Mouse (Mus musculus) ovary, postnatal 36 days (tissue): ENCODE data around the gene Iscu.
A peak's percentile ranks its signal among the peaks of the same experiment; 100 is the strongest.

Source experiments
- DNase-seq: peaks from one replicate; pipeline ENCODE4 v3.0.0; 2022; ENCODE audit warnings: low spot score, mixed read lengths

Gene Iscu

DNA sequence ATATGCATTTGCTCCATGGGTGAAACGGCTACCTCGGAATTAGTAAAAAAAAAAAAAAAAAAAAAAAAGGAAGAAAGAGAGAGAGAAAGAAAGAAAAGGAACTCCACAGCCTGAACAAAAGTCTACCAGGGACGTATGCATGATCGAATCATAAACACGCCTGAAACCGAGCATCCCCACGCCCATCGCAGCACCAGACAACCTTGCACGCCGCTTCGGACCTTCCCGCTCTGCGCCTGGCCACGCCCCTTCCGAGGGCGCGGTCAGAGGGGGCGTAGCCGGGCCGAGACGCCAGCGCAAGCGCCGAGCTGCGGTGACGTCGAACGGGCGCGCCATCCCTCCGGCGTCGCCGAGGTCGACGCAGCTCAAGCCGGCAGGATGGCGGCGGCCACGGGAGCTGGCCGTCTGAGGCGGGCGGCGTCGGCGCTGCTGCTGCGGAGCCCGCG, at the start of gene Iscu, which contains the start of gene Sart3:
Gene Iscu, plus strand, starts transcription at position 299 of the 446 bp plus-strand sequence.
Gene Sart3, minus strand, starts transcription at position 61 of the 446 bp plus-strand sequence.
- DNase-seq = peak; percentile 96

DNA sequence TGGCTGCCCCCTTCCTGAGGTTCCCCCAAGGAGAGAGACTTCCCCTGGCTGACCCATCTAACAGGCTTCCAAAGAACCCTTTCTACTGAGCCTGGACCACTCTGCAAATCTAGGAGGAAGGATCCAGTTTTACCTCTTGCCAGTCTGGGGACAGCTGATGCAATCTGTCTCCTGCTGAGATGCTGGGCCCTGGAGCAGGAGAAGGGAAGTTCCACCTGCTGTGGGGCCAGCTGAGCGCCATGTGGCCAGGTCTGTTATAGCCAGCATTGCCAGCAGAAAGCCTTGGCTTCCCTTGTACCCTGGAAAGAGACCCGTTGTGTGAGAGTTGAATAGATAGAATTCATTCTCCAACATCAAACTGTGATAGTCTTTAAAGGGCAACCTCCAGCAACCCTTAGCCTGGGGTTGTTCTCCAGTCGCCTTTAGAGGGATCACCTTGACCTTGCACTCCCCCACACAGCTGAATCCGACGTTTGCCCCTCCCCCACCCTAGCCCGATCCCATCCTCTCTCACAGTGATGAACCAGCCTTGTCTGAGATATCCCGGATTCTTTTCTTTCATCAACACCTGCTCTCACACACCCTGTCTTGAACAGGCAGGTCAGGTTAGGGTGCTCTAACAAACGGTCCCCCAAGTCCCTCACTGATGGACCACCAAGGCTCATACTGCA, 48.8 kb upstream of the Iscu start:
- no peak for DNase-seq

DNA sequence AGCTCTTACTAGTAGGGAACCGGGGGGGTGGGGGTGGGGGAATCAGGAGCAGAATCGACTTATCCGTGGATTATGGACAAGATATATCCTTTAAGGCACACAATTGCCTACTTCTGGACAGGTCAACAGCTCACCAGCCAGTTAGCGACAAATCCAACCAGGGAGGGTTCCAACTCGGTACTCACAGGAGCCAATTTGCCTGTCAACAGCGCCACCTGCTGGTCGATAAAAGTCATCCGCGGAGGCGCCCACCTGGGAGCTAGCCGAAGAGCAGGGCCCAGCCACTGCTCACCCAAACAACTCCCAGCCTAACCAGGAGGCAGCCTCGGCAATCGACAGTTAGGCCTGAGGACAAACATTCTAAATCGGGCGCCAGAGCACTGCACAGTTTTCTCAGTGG, 48.1 kb upstream of the Iscu start, which contains the start of gene 1700069L16Rik:
Gene 1700069L16Rik, minus strand, starts transcription at position 327 of the 400 bp plus-strand sequence.
- peak; percentile 75 for DNase-seq

DNA sequence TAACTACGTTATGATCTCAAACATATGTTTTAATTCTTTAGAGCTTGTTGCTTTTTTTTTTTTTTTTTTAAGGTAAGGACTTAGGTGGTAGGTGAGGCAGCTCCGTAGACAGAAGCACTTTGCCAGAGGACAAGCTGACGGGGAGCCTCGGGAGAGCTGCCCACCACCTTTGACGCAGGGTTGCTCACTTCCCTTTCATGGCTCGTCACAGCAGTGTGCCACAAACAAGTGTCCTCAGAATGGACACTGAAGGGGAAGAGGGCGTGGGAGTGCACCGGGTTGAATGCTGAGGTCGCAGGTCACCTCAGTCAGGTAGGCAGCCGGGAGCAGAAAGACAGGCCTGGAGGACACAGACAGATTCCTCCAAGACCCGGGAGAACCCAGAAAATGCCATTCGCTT, 47.1 kb upstream of the Iscu start:
- no peak for DNase-seq

DNA sequence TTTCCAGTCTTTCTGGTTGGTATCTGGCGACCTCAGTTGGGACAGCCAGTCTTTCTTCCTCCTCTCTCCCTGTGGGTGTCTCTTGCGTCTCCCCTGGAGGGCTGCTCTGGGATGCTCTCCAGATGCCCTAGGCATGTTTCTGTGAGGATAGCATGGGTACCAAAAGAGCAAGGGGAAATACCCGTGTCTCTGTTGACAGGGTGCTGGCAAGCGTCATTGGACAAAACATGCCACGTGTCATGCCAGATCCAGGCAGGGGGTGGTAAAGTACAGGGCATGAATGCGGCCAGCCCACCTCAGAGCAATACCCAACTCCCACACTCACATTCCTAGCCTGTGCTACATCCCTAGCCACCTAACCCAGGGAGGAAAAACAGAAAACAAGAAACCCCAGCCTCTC, 45.9 kb upstream of the Iscu start:
- DNase-seq = no peak

DNA sequence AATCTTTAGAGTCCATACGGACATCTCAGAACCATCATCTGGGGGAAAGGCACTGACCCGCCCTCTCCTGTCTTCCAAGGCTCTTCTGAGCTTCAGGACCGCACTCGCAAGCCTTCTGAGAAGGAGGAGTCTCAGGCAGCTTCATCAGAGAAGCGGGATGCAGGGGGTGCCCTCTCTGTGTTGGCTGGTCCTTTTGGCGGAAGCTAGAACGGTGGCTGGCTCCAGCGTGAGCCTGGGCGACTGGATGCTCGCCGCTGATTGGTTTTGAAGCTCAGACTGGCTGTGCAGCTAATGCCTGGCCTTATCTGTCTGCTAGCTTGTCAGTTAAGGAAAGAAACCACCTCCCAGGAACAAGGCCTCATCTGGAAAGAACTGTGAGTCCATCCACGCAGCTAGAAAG, 45.3 kb upstream of the Iscu start:
- no peak for DNase-seq

DNA sequence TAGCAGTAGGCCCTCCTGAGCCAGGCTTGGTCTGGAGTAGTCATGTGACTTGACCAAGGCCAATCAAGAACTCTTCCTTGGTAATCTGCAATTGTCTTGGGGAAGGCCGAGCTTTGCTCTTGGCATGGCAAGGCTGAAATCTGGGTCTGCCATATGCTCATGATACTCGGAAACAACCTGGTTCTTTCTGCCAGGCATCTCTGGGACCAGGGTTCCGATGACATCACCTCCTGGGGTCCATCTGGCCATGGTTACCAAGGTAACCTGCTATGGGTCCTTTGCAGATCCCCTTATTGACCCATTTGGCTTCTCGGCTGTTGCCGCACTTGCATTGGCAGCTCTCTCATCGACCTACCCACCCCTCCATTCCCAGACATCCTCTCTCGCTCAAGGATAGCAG, 44.5 kb upstream of the Iscu start:
- no peak for DNase-seq

DNA sequence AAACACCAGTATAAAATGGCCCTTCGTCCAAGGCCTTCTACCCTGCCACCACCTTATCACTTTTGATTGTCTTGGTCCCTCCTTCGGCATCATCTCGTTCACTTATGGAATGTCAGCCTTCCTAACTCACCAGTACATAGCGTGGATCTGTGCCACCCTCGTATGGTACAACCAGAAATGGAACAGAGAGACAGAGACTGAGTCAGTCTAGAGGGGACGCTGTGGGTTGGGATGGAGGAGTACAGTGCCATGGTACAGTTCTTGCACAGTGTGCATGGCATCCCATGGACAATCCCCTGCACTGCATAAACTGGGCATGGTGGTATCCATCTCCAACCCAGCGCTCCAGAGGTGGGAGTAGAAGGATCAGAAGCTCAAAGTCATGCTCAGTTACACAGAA, 43.9 kb upstream of the Iscu start:
- no peak for DNase-seq

DNA sequence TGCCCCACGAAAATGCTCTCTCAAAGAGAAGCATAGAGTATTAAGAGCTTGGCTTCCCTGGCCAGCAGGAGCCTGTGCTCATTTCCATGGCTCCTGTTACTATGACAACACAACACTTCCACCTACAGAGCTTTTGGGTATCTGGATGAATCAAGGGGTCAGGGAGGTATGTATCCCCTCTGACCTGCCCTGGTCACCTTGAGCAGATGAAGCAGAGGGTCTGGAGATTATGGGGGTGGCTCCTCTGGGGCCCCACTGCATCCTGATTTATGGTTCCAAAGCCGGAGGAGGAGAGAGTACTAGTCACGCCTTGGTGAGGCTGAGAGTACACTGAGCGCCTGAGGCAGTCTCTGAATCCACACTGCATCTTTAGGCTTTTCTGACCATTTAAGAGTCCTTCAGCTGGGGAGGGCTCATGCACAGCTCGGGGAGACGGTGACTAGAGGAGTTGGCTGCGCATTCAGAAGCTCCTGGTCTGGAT, 41.9 kb upstream of the Iscu start:
- no peak for DNase-seq

DNA sequence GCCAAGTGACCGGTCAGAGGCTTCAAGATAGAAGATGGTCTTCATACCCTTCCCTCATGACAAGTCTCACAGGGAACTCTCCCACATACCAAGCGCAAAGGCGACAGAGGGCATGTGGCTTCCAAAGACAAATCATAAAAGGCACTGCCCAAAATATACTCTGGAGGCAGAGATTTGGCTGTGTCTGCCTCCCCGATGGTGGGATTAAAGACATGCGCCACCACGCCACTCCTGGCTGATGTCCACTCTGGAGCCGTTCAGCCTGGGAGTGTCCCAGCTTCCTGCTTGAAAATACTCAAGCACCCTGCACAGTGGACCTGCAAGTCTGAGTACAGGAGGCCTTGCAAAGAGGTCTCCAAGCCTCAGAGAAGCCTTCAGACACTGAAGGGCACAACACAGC, 41.4 kb upstream of the Iscu start:
- no peak for DNase-seq

DNA sequence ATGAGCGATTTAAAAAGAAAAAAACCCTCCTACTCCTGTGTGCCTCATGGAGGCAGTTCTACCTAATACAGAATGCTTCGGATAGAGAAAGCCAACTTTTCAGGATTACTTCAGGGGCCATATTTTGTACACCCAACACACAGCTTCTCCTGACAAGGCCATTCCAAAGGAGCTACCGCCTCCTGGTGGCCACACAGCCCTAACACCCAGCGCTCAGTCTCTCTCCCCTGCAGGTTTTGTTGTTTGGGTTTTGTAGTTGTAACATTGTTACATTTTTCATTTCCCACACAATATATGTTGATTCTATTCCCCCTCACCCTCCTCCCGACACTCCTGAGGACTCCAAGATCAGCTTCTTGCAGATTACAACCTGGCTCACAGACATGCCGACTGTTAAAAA, 40.4 kb upstream of the Iscu start:
- no peak for DNase-seq

DNA sequence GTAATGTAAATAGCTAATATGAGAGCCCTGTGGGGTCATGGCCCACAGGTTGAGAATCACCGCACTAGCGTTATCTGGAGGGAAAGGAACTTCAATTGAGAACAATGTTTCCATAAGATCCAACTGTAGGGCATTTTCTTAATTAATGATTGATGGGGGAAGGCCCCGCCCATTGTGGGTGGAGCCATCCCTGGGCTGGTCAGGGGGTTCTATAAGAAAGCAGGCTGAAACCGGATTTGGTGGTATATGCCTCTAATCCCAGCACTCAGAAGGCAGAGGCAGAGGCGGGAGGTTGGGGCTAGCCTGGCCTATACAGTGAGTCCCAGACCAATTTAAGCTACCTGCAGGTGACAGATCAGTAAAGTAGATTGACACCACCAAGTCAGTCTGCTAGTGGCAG, 38.2 kb upstream of the Iscu start:
- DNase-seq = no peak

DNA sequence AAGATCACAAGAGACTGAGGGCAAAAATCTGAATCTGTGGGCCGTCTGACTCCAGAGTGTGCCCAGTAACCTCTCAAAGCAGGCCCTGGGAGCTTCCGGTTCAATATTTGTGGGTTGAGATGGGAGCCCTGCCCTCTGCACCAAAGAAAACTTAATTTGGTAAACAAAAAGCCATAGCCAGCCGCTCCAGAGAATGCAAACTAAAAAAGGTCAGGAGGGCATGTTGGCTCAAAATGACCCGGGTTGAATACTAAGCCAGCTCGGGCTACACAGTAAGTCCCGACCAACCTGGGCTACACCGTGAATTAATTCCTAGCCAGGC, 37.6 kb upstream of the Iscu start:
- no peak for DNase-seq

DNA sequence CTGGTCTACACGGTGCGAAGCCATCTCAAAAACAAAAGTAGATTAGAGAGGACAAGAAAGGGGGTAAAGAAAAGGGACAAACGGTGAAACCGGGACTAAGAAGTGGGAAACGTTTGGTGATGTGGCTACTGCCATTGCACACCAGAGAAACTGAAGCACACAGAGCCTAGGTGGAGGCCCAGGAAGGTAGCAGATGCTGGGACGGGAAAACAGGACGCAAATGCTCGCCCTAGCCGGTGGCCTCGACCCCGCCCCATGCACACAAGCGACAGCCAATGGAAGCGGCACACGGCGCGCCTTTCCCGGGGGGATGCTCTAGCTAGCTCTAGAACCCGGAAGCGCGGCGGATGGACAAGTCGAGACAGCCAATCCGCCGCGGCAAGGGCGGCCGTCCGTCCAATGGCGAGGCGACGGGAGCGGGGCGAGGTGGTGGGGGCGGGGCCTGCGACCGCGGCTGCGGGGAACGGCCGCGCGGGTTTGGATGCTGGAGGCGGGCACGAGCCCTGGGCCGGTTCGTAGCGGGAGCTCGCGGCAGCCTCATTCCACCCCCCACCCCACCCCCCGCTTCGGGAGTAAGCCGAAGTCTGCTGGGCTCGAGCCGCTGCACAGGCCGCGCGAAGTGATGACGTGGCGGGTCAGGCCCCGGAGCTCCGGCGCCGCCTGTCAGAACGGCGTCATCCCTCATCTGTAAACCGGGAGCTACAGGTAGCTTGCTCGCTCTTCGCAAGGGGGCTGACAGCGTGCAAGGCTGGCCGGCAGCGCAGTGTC, 37.0 kb upstream of the Iscu start, which contains the start of gene Ficd:
Gene Ficd, plus strand, starts transcription at position 459 of the 768 bp plus-strand sequence.
- peak; percentile 92 for DNase-seq

DNA sequence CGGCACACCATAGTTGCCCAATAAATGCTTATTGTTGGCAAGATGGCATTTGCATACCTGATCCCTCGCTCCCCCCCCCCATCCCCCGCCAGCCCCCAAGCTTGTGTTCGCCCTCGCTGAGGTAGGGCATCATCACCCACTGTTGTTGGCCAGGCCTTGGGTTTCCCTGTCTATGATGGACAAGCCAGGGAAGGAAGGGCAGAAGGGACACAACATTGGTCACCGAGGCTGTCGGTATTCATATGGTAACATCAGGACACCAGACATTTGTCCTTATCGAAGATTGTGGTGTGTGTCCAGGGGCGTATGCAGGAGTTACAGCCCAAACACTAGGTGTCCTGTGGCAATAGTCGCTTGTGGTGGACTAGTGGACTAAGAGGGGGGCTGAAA, 36.4 kb upstream of the Iscu start:
- DNase-seq = no peak

DNA sequence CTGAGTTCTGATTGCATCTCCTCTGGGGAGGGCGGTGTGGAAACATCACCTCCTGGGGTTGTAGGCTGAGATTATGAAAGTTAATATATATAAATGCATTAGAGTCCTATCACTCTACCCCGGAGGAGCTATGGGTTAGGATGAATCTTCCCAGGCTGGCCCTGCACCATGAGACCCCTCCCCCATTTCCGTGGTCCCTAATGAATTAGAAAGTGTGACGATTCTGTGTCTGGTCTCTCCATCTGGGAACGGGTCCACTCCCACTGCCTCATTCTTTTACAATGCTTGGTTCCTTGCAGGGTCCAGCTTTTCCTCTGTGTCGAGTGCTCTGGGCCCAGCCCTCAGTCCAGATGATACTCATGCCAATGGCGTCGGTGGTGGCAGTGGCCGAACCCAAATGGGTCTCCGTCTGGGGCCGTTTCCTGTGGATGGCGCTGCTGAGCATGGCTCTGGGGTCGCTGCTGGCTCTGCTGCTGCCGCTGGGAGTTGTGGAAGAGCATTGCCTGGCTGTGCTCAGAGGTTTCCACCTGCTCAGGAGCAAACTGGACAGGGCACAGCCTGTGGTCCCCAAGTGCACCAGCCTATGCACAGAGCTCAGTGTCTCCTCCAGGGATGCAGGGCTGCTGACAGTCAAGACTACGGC, 35.9 kb upstream of the Iscu start:
- DNase-seq = no peak

DNA sequence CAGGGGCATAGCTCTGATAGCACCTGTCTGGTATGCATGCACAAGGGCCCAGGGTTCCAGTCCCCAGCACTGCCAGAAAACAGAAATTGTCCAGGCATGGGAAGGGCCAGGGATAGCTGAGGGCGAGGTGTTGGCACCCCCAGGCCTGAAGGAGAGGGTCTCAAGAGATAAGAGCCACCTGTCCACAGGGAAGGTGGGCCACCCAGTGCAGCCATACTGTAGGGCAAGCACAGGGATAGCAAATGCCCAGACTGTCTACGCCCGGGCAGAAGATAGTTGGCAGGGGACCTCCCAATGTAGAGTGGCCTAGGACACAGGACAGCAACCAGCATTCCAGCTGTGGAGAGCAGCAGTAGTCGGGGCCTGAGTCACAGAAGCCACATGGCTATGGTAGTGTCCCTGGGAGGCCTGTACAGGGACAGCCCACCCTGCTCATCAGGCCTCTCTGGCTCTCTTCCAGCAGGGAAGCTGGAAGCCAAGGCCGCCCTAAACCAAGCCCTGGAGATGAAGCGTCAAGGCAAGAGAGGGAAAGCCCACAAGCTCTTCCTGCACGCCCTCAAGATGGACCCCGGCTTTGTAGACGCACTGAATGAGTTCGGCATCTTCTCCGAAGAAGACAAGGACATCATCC, 34.8 kb upstream of the Iscu start:
- no peak for DNase-seq

DNA sequence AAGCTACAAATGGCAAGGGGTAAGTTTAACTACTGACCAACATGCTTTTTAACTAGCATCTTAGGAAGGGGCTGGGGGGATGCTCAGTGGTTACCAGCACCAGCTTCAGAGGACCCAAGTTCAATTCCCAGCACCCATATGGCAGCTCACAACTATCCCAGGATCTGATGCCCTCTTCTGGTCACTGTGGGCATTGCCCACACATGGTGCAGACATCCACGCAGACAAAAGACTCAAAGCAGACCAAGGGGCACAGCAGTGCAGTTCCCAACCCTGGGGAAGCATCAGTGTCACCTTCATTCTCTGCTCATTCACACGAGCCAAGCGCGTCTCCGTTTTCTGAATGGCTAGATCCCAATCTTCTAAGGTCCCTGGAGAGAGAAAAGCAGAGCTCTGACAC, 24.9 kb upstream of the Iscu start:
- no peak for DNase-seq

DNA sequence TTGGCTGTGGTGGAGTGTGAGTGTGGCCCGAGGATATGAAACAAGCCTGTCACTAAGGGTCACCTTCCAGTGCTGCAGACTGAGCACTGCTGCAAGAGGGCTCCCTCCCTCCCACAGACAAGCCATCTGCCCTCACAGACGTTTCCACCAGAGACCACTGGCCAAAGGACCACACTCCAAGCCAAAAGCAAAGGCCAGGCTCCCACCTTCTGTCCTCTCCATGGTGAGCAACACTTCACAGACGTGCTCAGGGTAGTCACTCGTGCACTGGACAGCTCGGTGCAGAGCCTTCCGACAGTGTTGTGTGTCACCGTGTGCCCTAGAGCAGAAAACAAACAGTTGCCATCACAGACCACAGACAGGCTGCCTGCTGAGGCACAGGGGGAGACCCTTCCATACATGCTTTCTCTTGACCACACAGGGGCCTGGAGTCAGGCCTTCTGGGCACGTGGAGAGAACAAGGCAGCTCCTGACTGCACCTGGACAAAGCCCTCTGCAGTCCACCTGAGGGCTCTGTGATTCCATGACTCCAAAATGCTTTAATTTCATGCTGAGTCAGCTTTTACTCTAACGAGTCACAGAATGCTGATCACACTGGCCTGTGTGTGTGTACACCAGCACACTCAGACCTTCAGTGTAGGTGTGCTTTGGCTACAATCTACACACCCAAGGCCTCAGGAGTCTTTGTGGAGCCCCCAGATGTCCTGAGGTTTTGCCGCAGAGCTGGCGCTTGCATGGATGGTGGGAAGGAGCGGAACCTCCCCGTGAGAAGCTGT, 23.8 kb upstream of the Iscu start:
- DNase-seq = no peak

DNA sequence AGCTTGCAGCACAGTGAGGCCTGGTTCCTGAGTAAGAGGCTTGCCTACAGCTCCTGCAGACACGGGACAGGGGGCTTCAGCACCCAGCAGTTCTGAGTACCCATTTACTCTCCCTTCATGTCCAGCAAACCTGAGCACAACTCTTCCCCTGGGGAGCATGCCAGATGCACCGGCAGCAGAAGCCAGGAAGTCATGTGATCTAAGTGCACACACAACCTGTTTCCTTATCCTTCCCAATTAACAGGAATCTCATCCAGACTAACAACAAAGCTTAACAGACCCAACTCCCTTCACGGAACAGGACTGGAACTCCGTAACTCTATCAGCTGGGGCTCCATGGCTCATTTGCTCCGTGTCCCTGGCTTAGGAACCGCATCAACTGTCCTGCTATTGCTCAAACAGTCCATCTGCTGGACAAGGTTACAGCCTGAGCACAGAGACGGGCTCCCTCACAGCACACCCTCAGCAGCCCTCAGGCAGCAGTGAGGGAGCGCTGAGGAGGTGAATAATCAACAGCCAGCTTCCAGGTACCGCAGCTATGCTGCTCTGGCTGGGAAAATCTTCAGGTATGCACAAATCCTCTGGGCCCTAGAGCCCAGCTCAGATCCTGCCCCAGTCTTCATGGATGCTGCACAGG, 20.9 kb upstream of the Iscu start:
- no peak for DNase-seq

DNA sequence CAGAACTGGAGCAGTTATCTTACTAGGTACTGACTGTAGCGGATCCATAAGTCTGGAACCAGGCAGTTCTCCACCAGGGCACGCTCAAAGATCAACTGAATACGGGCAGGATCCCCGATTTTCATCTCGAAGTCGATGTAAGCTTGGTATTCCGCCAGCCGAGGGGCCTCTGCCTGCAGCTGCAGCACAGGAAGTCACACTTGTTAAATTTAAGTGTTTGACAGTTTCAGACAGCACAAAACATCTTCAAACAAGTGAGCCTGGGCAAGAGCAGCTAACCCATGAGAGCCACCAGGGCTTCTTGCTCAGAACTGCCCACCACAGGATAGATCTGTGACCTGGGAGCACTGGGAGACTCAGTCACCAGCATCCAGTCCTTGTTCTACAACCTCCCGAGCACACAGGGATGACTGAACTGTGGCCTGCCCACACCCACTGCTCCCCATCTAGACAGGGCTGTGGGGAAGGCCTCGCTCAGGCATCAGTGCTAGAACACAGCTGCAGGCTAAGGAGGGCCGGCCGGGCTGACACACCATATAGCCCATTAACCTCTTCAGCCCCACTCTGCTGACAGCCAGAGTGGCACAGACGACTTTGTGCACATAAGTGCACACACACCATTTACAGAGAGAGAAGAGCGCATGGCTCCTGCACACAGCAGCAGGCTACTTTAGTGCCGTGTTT, 17.1 kb upstream of the Iscu start:
- no peak for DNase-seq
